Mouse (Mus musculus): ENCODE measurements at regions not wholly inside any gene's neighbourhood (a gene's known extent, or its start where the extent isn't known, plus 50 kb on each side); places are given as distances from the start of the nearest gene placed in this dataset.

DNA sequence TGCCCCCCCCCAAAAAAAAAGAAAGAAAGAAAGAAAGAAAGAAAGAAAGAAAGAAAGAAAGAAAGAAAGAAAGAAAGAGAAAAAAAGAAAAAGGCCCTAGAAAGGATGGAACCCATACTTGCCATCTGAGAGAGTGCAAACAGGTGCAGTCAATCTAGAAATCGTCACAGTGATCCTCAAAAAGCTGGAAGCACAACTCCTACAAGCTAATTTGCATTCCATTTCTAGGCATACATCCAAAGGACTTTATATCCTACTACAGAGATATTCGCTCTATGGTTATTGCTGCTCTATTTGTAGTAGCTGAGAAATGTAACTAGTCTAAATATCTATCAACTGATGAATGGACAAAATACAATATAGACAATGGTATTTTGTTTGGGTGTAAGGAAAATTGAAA lies 410.2 kb upstream of the Ctnnd2 start:
- no peak for ATAC-seq (replicated peaks; ENCODE audit: poor library complexity)

DNA sequence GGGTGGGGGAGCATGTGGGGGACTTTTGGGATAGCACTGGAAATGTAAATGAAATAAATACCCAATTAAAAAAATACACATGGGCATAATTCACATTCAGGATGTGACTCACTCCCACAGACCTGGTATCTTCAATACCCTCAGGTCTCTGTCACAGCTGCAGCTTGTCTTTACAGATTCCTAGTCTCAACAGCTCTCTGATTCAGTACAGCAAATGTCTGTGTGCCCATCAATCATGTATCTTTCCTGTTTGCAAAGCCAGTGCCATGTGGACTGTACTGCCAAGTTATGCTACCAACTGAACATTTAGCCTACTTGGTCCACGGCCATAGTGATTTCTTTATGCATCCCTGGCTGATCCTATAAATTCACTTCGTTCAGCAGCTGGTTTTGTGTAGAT lies 396.0 kb upstream of the Ctnnd2 start:
- no peak for ATAC-seq (replicated peaks; ENCODE audit: poor library complexity)

DNA sequence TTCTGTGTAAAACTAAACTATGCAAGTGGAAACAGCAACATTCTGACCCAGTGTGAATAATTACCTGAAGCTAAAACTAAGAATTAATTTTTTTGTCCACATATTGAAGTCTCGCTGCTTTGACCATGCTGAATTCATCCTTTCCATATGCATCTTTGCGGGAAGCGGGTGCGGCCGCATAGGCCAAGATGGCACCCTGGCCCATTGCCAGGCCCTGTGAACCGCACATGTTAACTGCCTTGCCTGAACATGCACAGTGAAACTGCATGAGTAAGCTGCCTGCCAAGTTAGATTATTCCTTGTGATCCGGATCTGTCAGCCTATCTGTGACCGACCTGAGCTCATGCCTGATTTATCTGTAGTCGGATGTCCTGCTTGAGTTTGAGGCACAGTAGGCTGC lies 373.8 kb upstream of the Ctnnd2 start:
- ATAC-seq (replicated peaks; ENCODE audit: poor library complexity), result no peak

DNA sequence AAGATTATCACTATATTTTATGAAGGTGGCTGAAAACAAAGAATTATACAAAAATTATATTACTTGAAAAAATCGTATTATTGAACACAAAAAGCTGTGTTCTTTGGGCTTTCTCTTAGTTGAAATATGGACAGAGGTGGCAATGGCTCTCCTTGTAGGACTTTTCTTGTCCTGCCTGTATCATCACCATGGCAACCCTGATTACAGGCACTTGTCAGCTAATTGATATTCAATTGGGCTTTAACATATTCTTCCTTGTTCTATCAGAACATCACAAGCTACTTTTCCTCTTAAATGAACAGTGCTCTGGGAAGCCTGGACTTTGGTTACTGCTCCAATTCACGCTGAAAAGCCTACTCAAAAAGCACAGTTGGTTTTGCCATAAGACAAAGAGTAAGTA lies 349.1 kb upstream of the Ctnnd2 start:
- no peak for ATAC-seq (replicated peaks; ENCODE audit: poor library complexity)

DNA sequence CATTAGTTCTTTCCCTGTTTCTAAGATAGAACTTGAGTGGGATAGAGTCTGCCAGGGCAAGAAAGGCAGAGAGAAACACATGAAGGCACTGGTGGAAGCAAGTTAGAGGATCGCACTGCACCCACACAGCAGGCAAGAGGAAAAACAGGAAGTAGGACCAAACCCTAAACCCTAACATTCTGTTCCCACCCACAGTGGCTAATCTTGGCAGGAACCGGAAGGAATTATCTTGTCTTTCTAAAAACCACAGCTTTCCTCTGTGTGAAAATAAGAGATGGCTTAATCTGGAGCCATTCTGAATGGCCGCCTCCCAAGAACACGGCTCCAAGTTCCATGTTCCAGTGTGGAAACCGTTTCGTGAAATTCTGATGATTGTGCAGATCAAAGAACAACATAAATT lies 348.2 kb upstream of the Ctnnd2 start:
- peak; percentile 20; the same call in 1 of the 2 replicates for ATAC-seq (replicated peaks; ENCODE audit: poor library complexity)

DNA sequence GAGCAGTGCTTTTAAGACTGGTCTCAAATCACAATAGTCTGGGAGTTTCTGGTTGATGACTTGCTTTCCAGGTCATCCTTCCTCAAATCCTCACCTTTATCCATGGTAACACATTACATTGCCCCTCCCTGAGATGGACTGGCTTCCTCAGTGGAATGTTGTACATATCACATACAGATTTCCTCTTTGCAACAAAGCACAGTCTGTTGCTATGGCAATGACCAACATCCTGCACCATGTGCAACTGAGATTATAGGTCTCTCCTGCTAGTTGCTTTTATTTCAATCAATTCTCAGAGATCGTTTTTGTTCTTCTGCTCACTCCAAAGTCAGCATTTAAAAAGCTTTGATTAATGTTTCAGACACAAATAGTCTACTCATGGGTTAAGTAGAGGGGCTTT lies 344.3 kb upstream of the Ctnnd2 start:
- ATAC-seq (replicated peaks; ENCODE audit: poor library complexity), result no peak

DNA sequence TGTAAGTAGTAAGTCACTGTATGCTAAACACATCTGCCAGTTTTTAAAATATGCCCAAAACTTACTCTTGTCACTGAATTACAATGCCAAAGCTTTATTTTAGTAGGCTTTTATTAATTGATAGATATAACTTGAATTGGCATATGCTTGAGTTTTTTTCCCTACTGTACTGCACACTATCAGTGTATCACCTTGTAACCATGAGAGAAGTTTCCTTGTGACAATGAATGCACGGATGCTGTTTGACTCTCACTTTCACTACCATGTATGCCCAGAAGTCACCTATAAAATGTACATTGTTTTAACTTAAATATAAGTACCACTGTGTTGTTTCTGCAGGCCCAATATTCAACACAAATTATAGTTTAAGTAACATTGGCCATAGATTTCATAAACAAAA lies 343.8 kb upstream of the Ctnnd2 start:
- ATAC-seq (replicated peaks; ENCODE audit: poor library complexity), result no peak

Measured in megakaryocyte progenitor cell, adult 5-6 weeks (primary cell).